Mouse (Mus musculus) cerebral cortex, adult 2 months (tissue): ENCODE measurements around the gene AI182371.

ENCODE experiments used
- WGBS: fragments of 180-500 bp; shearing (Covaris S2); methylation state at CpG from one replicate; pipeline ENCODE4 v1.1.7; 2018; 5-methylcytosine and 5-hydroxymethylcytosine counted together

The AI182371 gene

GRCm38 (mm10) chr2:35066525-35067082 is 34.7 kb downstream of the AI182371 start:
- WGBS, result 95% methylated on average over 13 of the region's 13 CpGs

- WGBS, result 94% methylated on average over 6 of the region's 6 CpGs
These were observed 37.9 kb downstream of the AI182371 start for GRCm38 (mm10) chr2:35063333-35064030.

GRCm38 (mm10) chr2:35061338-35061737 is 40.0 kb downstream of the AI182371 start, which contains the start of gene Hc:
TSS of gene Hc (minus strand) at chr2:35061438.
- WGBS, result 93% methylated on average over 5 of the region's 5 CpGs

- 79% methylated on average over 6 of the region's 6 CpGs for WGBS
These were observed 40.4 kb downstream of the AI182371 start for GRCm38 (mm10) chr2:35060897-35061296.

- 92% methylated on average over 5 of the region's 5 CpGs for WGBS
These were observed 41.1 kb downstream of the AI182371 start for GRCm38 (mm10) chr2:35060256-35060655.

- WGBS, result 72% methylated on average over 2 of the region's 2 CpGs
These were observed 43.0 kb downstream of the AI182371 start for GRCm38 (mm10) chr2:35058325-35058724.

GRCm38 (mm10) chr2:35057243-35057642 is 44.1 kb downstream of the AI182371 start:
- WGBS, result 90% methylated on average over 11 of the region's 11 CpGs

GRCm38 (mm10) chr2:35048851-35049250 is 52.5 kb downstream of the AI182371 start:
- WGBS, result 42% methylated on average over 5 of the region's 5 CpGs

GRCm38 (mm10) chr2:35044956-35045355 is 56.4 kb downstream of the AI182371 start:
- 75% methylated on average over 2 of the region's 2 CpGs for WGBS

GRCm38 (mm10) chr2:35038580-35039375 is 62.6 kb downstream of the AI182371 start:
- 94% methylated on average over 9 of the region's 9 CpGs for WGBS
